Mouse (Mus musculus) bone marrow, adult 2 months (tissue): Measurements from ENCODE around the gene Cd5.

Experiments used
- CTCF ChIP-seq: fragments of 200-500 bp; IDR thresholded peaks from 2 replicates; pipeline ENCODE4 v1.5.1; 2011; ENCODE audit warnings: low read length, control low read depth; ENCODE audit not compliant: control insufficient read depth, insufficient read depth
- POLR2A ChIP-seq: fragments of 200-500 bp; IDR thresholded peaks from 2 replicates; pipeline ENCODE4 v1.6.1; 2011; ENCODE audit warnings: low read depth, mild to moderate bottlenecking, control low read depth, low read length, borderline replicate concordance; ENCODE audit not compliant: control insufficient read depth

- TF ChIP-seq POLR2A (no peak), CTCF (no peak)
Observed at GRCm38 (mm10) chr19:10712646-10713045, 26.2 kb downstream of the Cd5 start.
